Mouse (Mus musculus): ENCODE results near the gene Egfl8. TPM values are rescaled to one million over a fixed set of nuclear protein-coding genes. Genes with fewer than 3 reads are reported as not detected.

Egfl8 gene
- polyA plus RNA-seq, 2 experiments: 8.7 to 11.3 TPM

GRCm38 (mm10) chr17:34611050-34611449, 4.7 kb downstream of the Egfl8 start:
- H3K4me1 ChIP-seq (ENCODE audit: control insufficient read depth, insufficient read depth, low read length): peaks cover 11% of the 10 kb centered on the region
- H3K4me2 ChIP-seq (replicated peaks; ENCODE audit: low read depth, low read length, severe bottlenecking): no peak overlapping the region
- H3K9me3 ChIP-seq (ENCODE audit: control insufficient read depth, low read length): no peaks in the 10 kb centered on the region
- H3K27ac ChIP-seq (replicated peaks; ENCODE audit: low read depth, low read length): no peak overlapping the region
- DNase-seq (ENCODE audit: low spot score) (no peak), ATAC-seq (ENCODE audit: low FRiP score, low read depth) (no peak)
- no peak overlapping the region for H3K9ac ChIP-seq (ENCODE audit: low read depth, low read length, severe bottlenecking)
- peaks cover 66% of the 10 kb centered on the region for H3K36me3 ChIP-seq (ENCODE audit: control insufficient read depth, insufficient read depth, low read length)
- H3K27me3 ChIP-seq (ENCODE audit: control insufficient read depth, insufficient read depth, low read length): no peaks in the 10 kb centered on the region
- TF ChIP-seq POLR2A (IDR thresholded peaks at IDR 0.05; ENCODE audit: borderline replicate concordance, extremely low read depth, insufficient read depth, insufficient read length): no peak
- H3K4me3 ChIP-seq (replicated peaks; ENCODE audit: low read length): no peak overlapping the region
- WGBS: 94% methylated on average over 8 of the region's 8 CpGs

- peaks cover 37% of the 10 kb centered on the region for H3K36me3 ChIP-seq (ENCODE audit: control insufficient read depth, insufficient read depth, low read length)
- H3K9ac ChIP-seq (ENCODE audit: low read depth, low read length, severe bottlenecking): peak overlapping the region; percentile 8; the same call in 1 of the 2 replicates
- H3K9me3 ChIP-seq (ENCODE audit: control insufficient read depth, low read length): no peaks in the 10 kb centered on the region
- 73% methylated on average over 7 of the region's 7 CpGs for whole genome bisulfite sequencing
- ATAC-seq (ENCODE audit: low FRiP score, low read depth): no peak
- no peaks in the 10 kb centered on the region for H3K27me3 ChIP-seq (ENCODE audit: control insufficient read depth, insufficient read depth, low read length)
- H3K4me2 ChIP-seq (replicated peaks; ENCODE audit: low read depth, low read length, severe bottlenecking): no peak overlapping the region
- TF ChIP-seq POLR2A (IDR thresholded peaks at IDR 0.05; ENCODE audit: borderline replicate concordance, extremely low read depth, insufficient read depth, insufficient read length): no peak
- peaks cover 19% of the 10 kb centered on the region for H3K4me1 ChIP-seq (ENCODE audit: control insufficient read depth, insufficient read depth, low read length)
- no peak for DNase-seq (ENCODE audit: low spot score)
- H3K27ac ChIP-seq (replicated peaks; ENCODE audit: low read depth, low read length): no peak overlapping the region
- H3K4me3 ChIP-seq (replicated peaks; ENCODE audit: low read length): no peak overlapping the region
These were observed 7.8 kb downstream of the Egfl8 start for GRCm38 (mm10) chr17:34607997-34608396.

GRCm38 (mm10) chr17:34606186-34607039, 9.4 kb downstream of the Egfl8 start:
- Histone ChIP-seq H3K4me1 (ENCODE audit: control insufficient read depth, insufficient read depth, low read length) (peaks cover 26% of the 10 kb centered on the region), H3K9me3 (ENCODE audit: control insufficient read depth, low read length) (no peaks in the 10 kb centered on the region), H3K36me3 (ENCODE audit: control insufficient read depth, insufficient read depth, low read length) (peaks cover 28% of the 10 kb centered on the region), H3K4me2 (replicated peaks; ENCODE audit: low read depth, low read length, severe bottlenecking) (peak overlapping the region; percentile 92), H3K27ac (replicated peaks; ENCODE audit: low read depth, low read length) (peak overlapping the region; percentile 44; the same call in 1 of the 2 replicates), H3K27me3 (ENCODE audit: control insufficient read depth, insufficient read depth, low read length) (no peaks in the 10 kb centered on the region), H3K4me3 (replicated peaks; ENCODE audit: low read length) (peak overlapping the region; percentile 95), H3K9ac (ENCODE audit: low read depth, low read length, severe bottlenecking) (peak overlapping the region; percentile 88)
- no peak for TF ChIP-seq POLR2A (IDR thresholded peaks at IDR 0.05; ENCODE audit: borderline replicate concordance, extremely low read depth, insufficient read depth, insufficient read length)
- ATAC-seq (ENCODE audit: low FRiP score, low read depth) (no peak), DNase-seq (ENCODE audit: low spot score) (no peak)
- 15% methylated on average over 28 of the region's 32 CpGs for WGBS

GRCm38 (mm10) chr17:34605609-34606008, 10.2 kb downstream of the Egfl8 start:
- Histone ChIP-seq H3K4me3 (replicated peaks; ENCODE audit: low read length) (peak overlapping the region; percentile 95), H3K27me3 (ENCODE audit: control insufficient read depth, insufficient read depth, low read length) (no peaks in the 10 kb centered on the region), H3K9me3 (ENCODE audit: control insufficient read depth, low read length) (no peaks in the 10 kb centered on the region), H3K4me1 (ENCODE audit: control insufficient read depth, insufficient read depth, low read length) (peaks cover 26% of the 10 kb centered on the region), H3K36me3 (ENCODE audit: control insufficient read depth, insufficient read depth, low read length) (peaks cover 26% of the 10 kb centered on the region), H3K4me2 (replicated peaks; ENCODE audit: low read depth, low read length, severe bottlenecking) (peak overlapping the region; percentile 92), H3K27ac (replicated peaks; ENCODE audit: low read depth, low read length) (peak overlapping the region; percentile 44), H3K9ac (ENCODE audit: low read depth, low read length, severe bottlenecking) (peak overlapping the region; percentile 88)
- ATAC-seq (ENCODE audit: low FRiP score, low read depth) (peak; percentile 50), DNase-seq (ENCODE audit: low spot score) (peak; percentile 96)
- TF ChIP-seq POLR2A (IDR thresholded peaks at IDR 0.05; ENCODE audit: borderline replicate concordance, extremely low read depth, insufficient read depth, insufficient read length): 0 out of 2 replicates have a peak, but pooled peaks have one; percentile 73
- WGBS: 0% methylated on average over 23 of the region's 30 CpGs

- no peaks in the 10 kb centered on the region for H3K9me3 ChIP-seq (ENCODE audit: control insufficient read depth, low read length)
- H3K27ac ChIP-seq (replicated peaks; ENCODE audit: low read depth, low read length): peak overlapping the region; percentile 71
- no peak for TF ChIP-seq POLR2A (IDR thresholded peaks at IDR 0.05; ENCODE audit: borderline replicate concordance, extremely low read depth, insufficient read depth, insufficient read length)
- WGBS: 12% methylated on average over 24 of the region's 24 CpGs
- peak overlapping the region; percentile 92 for H3K4me2 ChIP-seq (replicated peaks; ENCODE audit: low read depth, low read length, severe bottlenecking)
- H3K27me3 ChIP-seq (ENCODE audit: control insufficient read depth, insufficient read depth, low read length): no peaks in the 10 kb centered on the region
- DNase-seq (ENCODE audit: low spot score): no peak
- H3K9ac ChIP-seq (ENCODE audit: low read depth, low read length, severe bottlenecking): peak overlapping the region; percentile 88
- peaks cover 26% of the 10 kb centered on the region for H3K4me1 ChIP-seq (ENCODE audit: control insufficient read depth, insufficient read depth, low read length)
- H3K36me3 ChIP-seq (ENCODE audit: control insufficient read depth, insufficient read depth, low read length): peaks cover 30% of the 10 kb centered on the region
- ATAC-seq (ENCODE audit: low FRiP score, low read depth): no peak; the same call in 1 of the 2 replicates
- H3K4me3 ChIP-seq (replicated peaks; ENCODE audit: low read length): peak overlapping the region; percentile 95
These were observed 11.1 kb downstream of the Egfl8 start for GRCm38 (mm10) chr17:34604511-34605237.
